Mouse (Mus musculus) intestine, embryonic 16.5 days (tissue): ENCODE results near the gene Klkb1. TPM values are rescaled to one million over a fixed set of nuclear protein-coding genes. Genes with fewer than 3 reads are reported as not detected.

Experiments
- ATAC-seq: fragments of 200-750 bp; cut with Nextera tagmentation; 2 replicates; pipeline ENCODE4 v1.8.0; 2017; ENCODE audit warnings: moderate TSS enrichment, moderate library complexity
- H3K27ac ChIP-seq: fragments of 300-500 bp; sonication (generic); 2 replicates; pipeline ENCODE4 v1.5.1; 2014; ENCODE audit warnings: mild to moderate bottlenecking, low read length
- H3K27me3 ChIP-seq: fragments of 300-500 bp; sonication (generic); replicated peaks from 2 replicates; pipeline ENCODE4 v1.6.1; 2014; ENCODE audit warnings: low read length, control low read depth, mixed read lengths; ENCODE audit not compliant: control insufficient read depth, insufficient read depth
- H3K36me3 ChIP-seq: fragments of 300-500 bp; sonication (generic); 2 replicates; pipeline ENCODE4 v1.6.1; 2014; ENCODE audit warnings: low read length, control low read depth; ENCODE audit not compliant: control insufficient read depth, insufficient read depth
- H3K4me1 ChIP-seq: fragments of 300-500 bp; sonication (generic); 2 replicates; pipeline ENCODE4 v1.6.1; 2014; ENCODE audit warnings: low read length, control low read depth, mixed read lengths; ENCODE audit not compliant: control insufficient read depth, insufficient read depth
- H3K4me2 ChIP-seq: fragments of 300-500 bp; sonication (generic); 2 replicates; pipeline ENCODE4 v1.6.1; 2014; ENCODE audit warnings: low read depth, low read length, control low read depth
- H3K4me3 ChIP-seq: fragments of 300-500 bp; sonication (generic); 2 replicates; pipeline ENCODE4 v1.5.1; 2014; ENCODE audit warnings: mild to moderate bottlenecking, low read length
- H3K9ac ChIP-seq: fragments of 300-500 bp; sonication (generic); 2 replicates; pipeline ENCODE4 v1.6.1; 2014; ENCODE audit warnings: low read depth, low read length
- H3K9me3 ChIP-seq: fragments of 300-500 bp; sonication (generic); 2 replicates; pipeline ENCODE4 v1.6.1; 2016; ENCODE audit warnings: low read length, control low read depth; ENCODE audit not compliant: control insufficient read depth
- WGBS: fragments of 180-500 bp; shearing (Covaris S2); extraction: QIAGEN DNeasy Blood & Tissue Kit; methylation state at CpG from one replicate; pipeline ENCODE4 v1.1.7; 2014; 5-methylcytosine and 5-hydroxymethylcytosine counted together
- polyA plus RNA-seq: library from polyadenylated mRNA; unstranded; fragments of >200 nt; fragmentation: Nextera tagmentation; extraction: Ambion mirVana; gene quantifications from 2 replicates; pipeline ENCODE4 v1.2.1, GENCODE M21; 2015

Gene Klkb1
- polyA plus RNA-seq, 1 experiment from 2014 or later, result 0.09 TPM

GRCm38 (mm10) chr8:45324151-45324550 is 29.5 kb upstream of the Klkb1 start:
- Histone ChIP-seq H3K4me1 (no peaks in the 10 kb centered on the region), H3K36me3 (no peaks in the 10 kb centered on the region), H3K27ac (no peak overlapping the region), H3K4me2 (no peak overlapping the region), H3K4me3 (no peak overlapping the region), H3K9me3 (no peaks in the 10 kb centered on the region), H3K27me3 (no peaks in the 10 kb centered on the region), H3K9ac (no peak overlapping the region)
- ATAC-seq, result no peak
- 58% methylated on average over 4 of the region's 4 CpGs for WGBS

GRCm38 (mm10) chr8:45321365-45321764 is 26.7 kb upstream of the Klkb1 start:
- H3K4me1 ChIP-seq, result no peaks in the 10 kb centered on the region
- 69% methylated on average over 2 of the region's 2 CpGs for WGBS
- ATAC-seq, result peak; percentile 83
- no peaks in the 10 kb centered on the region for H3K27me3 ChIP-seq
- H3K4me2 ChIP-seq, result no peak overlapping the region
- H3K9me3 ChIP-seq, result no peaks in the 10 kb centered on the region
- H3K9ac ChIP-seq, result no peak overlapping the region
- H3K36me3 ChIP-seq, result no peaks in the 10 kb centered on the region
- no peak overlapping the region for H3K4me3 ChIP-seq
- H3K27ac ChIP-seq, result no peak overlapping the region

GRCm38 (mm10) chr8:45320930-45321329 is 26.3 kb upstream of the Klkb1 start:
- H3K27me3 ChIP-seq, result no peaks in the 10 kb centered on the region
- no peaks in the 10 kb centered on the region for H3K36me3 ChIP-seq
- ATAC-seq, result peak; percentile 76
- no peak overlapping the region for H3K27ac ChIP-seq
- H3K9ac ChIP-seq, result no peak overlapping the region
- no peaks in the 10 kb centered on the region for H3K9me3 ChIP-seq
- no peak overlapping the region for H3K4me2 ChIP-seq
- no peaks in the 10 kb centered on the region for H3K4me1 ChIP-seq
- WGBS, result 50% methylated on average over 1 of the region's 1 CpGs
- H3K4me3 ChIP-seq, result no peak overlapping the region

- Histone ChIP-seq H3K4me2 (no peak overlapping the region), H3K27ac (no peak overlapping the region), H3K4me1 (no peaks in the 10 kb centered on the region), H3K9me3 (no peaks in the 10 kb centered on the region), H3K4me3 (no peak overlapping the region), H3K27me3 (no peaks in the 10 kb centered on the region), H3K36me3 (no peaks in the 10 kb centered on the region), H3K9ac (no peak overlapping the region)
- ATAC-seq, result no peak
- WGBS, result 79% methylated on average over 4 of the region's 4 CpGs
Measured at GRCm38 (mm10) chr8:45310967-45311366, 16.3 kb upstream of the Klkb1 start.

- Histone ChIP-seq H3K27ac (no peak within 1 kb of the TSS), H3K9me3 (no peaks in the 10 kb centered on the region), H3K36me3 (no peaks in the 10 kb centered on the region), H3K4me1 (no peaks in the 10 kb centered on the region), H3K4me3 (no peak within 1 kb of the TSS), H3K9ac (no peak within 1 kb of the TSS), H3K27me3 (no peaks in the 10 kb centered on the region), H3K4me2 (no peak within 1 kb of the TSS)
- ATAC-seq, result no peak
- 77% methylated on average over 13 of the region's 13 CpGs for WGBS
Measured at GRCm38 (mm10) chr8:45308366-45308765, 13.7 kb upstream of the Klkb1 start, which contains the start of gene Gm45753. TSS of gene Gm45753 (minus strand) at chr8:45308466.

- H3K4me1 ChIP-seq, result no peaks in the 10 kb centered on the region
- H3K4me2 ChIP-seq, result no peak overlapping the region
- no peaks in the 10 kb centered on the region for H3K36me3 ChIP-seq
- H3K9ac ChIP-seq, result no peak overlapping the region
- H3K9me3 ChIP-seq, result no peaks in the 10 kb centered on the region
- H3K27ac ChIP-seq, result no peak overlapping the region
- no peak overlapping the region for H3K4me3 ChIP-seq
- 89% methylated on average over 1 of the region's 1 CpGs for WGBS
- no peak for ATAC-seq
- H3K27me3 ChIP-seq, result no peaks in the 10 kb centered on the region
Measured at GRCm38 (mm10) chr8:45305479-45305878, 10.8 kb upstream of the Klkb1 start.

GRCm38 (mm10) chr8:45304354-45304753 is 9.7 kb upstream of the Klkb1 start:
- no peaks in the 10 kb centered on the region for H3K27me3 ChIP-seq
- H3K36me3 ChIP-seq, result no peaks in the 10 kb centered on the region
- no peaks in the 10 kb centered on the region for H3K9me3 ChIP-seq
- 89% methylated on average over 3 of the region's 3 CpGs for WGBS
- H3K4me2 ChIP-seq, result no peak overlapping the region
- H3K4me3 ChIP-seq, result no peak overlapping the region
- H3K27ac ChIP-seq, result no peak overlapping the region
- no peak overlapping the region for H3K9ac ChIP-seq
- no peaks in the 10 kb centered on the region for H3K4me1 ChIP-seq
- ATAC-seq, result no peak

GRCm38 (mm10) chr8:45302390-45302789 is 7.7 kb upstream of the Klkb1 start:
- H3K4me1 ChIP-seq, result no peaks in the 10 kb centered on the region
- no peak overlapping the region for H3K4me2 ChIP-seq
- H3K27ac ChIP-seq, result no peak overlapping the region
- 77% methylated on average over 8 of the region's 8 CpGs for WGBS
- no peaks in the 10 kb centered on the region for H3K9me3 ChIP-seq
- H3K9ac ChIP-seq, result no peak overlapping the region
- H3K4me3 ChIP-seq, result no peak overlapping the region
- H3K36me3 ChIP-seq, result no peaks in the 10 kb centered on the region
- H3K27me3 ChIP-seq, result no peaks in the 10 kb centered on the region
- ATAC-seq, result no peak

GRCm38 (mm10) chr8:45295276-45295675 is 617 bp upstream of the Klkb1 start:
- 92% methylated on average over 6 of the region's 6 CpGs for WGBS
- Histone ChIP-seq H3K4me2 (no peak overlapping the region), H3K27me3 (no peaks in the 10 kb centered on the region), H3K4me3 (no peak overlapping the region), H3K36me3 (no peaks in the 10 kb centered on the region), H3K9me3 (no peaks in the 10 kb centered on the region), H3K4me1 (no peaks in the 10 kb centered on the region), H3K27ac (no peak overlapping the region), H3K9ac (no peak overlapping the region)
- no peak for ATAC-seq

- 88% methylated on average over 2 of the region's 2 CpGs for WGBS
- no peak overlapping the region for H3K27ac ChIP-seq
- no peak overlapping the region for H3K4me3 ChIP-seq
- no peak overlapping the region for H3K4me2 ChIP-seq
- no peak overlapping the region for H3K9ac ChIP-seq
- H3K9me3 ChIP-seq, result no peaks in the 10 kb centered on the region
- H3K27me3 ChIP-seq, result no peaks in the 10 kb centered on the region
- no peaks in the 10 kb centered on the region for H3K4me1 ChIP-seq
- no peak for ATAC-seq
- no peaks in the 10 kb centered on the region for H3K36me3 ChIP-seq
Measured at GRCm38 (mm10) chr8:45291790-45292189, 2.9 kb downstream of the Klkb1 start.
